Mouse (Mus musculus) ES-E14 (cell line): ENCODE measurements around the gene Sgms2. TPM values are rescaled to one million over a fixed set of nuclear protein-coding genes. Genes with fewer than 3 reads are reported as not detected.

Source experiments
- DNase-seq: peaks from one replicate; pipeline ENCODE4 v3.0.0-alpha.2; 2013; ENCODE audit warnings: low read depth, low spot score
- H3K27ac ChIP-seq: 2 replicates; pipeline ENCODE4 v1.5.1; 2012; ENCODE audit warnings: low read depth, mild to moderate bottlenecking, low read length, moderate library complexity, mixed read lengths; ENCODE audit not compliant: poor library complexity, insufficient read depth, severe bottlenecking
- H3K36me3 ChIP-seq: 2 replicates; pipeline ENCODE4 v1.6.1; 2012; ENCODE audit warnings: mild to moderate bottlenecking, low read length, moderate library complexity, mixed read lengths; ENCODE audit not compliant: control insufficient read depth, poor library complexity, insufficient read depth, severe bottlenecking
- H3K4me1 ChIP-seq, 2 experiments: fragments of 150-350 bp in 1 of 2; sonication (generic) in 1 of 2; 2 replicates each; pipeline ENCODE4 v1.6.1; 2012; ENCODE audit warnings: low read length in 2 of 2, mild to moderate bottlenecking in 1 of 2, mixed read lengths in 1 of 2; ENCODE audit not compliant: control insufficient read depth in 2 of 2, insufficient read depth in 2 of 2, poor library complexity in 1 of 2
- H3K4me3 ChIP-seq, 2 experiments: fragments of 150-350 bp in 1 of 2; sonication (generic) in 1 of 2; 2 replicates each; pipeline ENCODE4 v1.5.1; 2012; ENCODE audit warnings: low read length in 2 of 2, low read depth in 1 of 2, mild to moderate bottlenecking in 1 of 2, mixed read lengths in 1 of 2; ENCODE audit not compliant: insufficient read depth in 1 of 2, poor library complexity in 1 of 2, severe bottlenecking in 1 of 2
- H3K9ac ChIP-seq: 2 replicates; pipeline ENCODE4 v1.6.1; 2012; ENCODE audit warnings: low read depth, mild to moderate bottlenecking, low read length, mixed read lengths; ENCODE audit not compliant: poor library complexity, insufficient read depth, severe bottlenecking
- H3K9me3 ChIP-seq: fragments of 150-350 bp; sonication (generic); 2 replicates; pipeline ENCODE4 v1.6.1; 2012; ENCODE audit warnings: low read depth, mild to moderate bottlenecking, low read length; ENCODE audit not compliant: control insufficient read depth, insufficient read depth
- CHD2 ChIP-seq: IDR thresholded peaks from 2 replicates; pipeline ENCODE4 v1.6.1; 2014; ENCODE audit warnings: mild to moderate bottlenecking, low read depth, low read length, inconsistent platforms
- HCFC1 ChIP-seq: IDR thresholded peaks from 2 replicates; pipeline ENCODE4 v1.6.1; 2012; ENCODE audit warnings: low read length, inconsistent platforms, borderline replicate concordance; ENCODE audit not compliant: insufficient read depth
- MAFK ChIP-seq: IDR thresholded peaks from 2 replicates; pipeline ENCODE4 v1.6.1; 2014; ENCODE audit warnings: mild to moderate bottlenecking, low read depth, low read length, inconsistent platforms; ENCODE audit not compliant: insufficient read depth
- ZC3H11A ChIP-seq: IDR thresholded peaks from 2 replicates; pipeline ENCODE4 v1.6.1; 2012; ENCODE audit warnings: low read depth, mild to moderate bottlenecking, inconsistent platforms, low read length, borderline replicate concordance
- ZNF384 ChIP-seq: IDR thresholded peaks from 2 replicates; pipeline ENCODE4 v1.6.1; 2012; ENCODE audit warnings: low read depth, low read length, inconsistent platforms
- in situ Hi-C, 2 experiments: fragments of 600-800 bp; cut with MboI; formaldehyde crosslinking; loops; one replicate each; pipeline ENCODE4 v1.15.1; 2025; ENCODE audit warnings: low sequenced_read_pairs in 2 of 2, inconsistent platforms in 1 of 2; ENCODE audit not compliant: unreplicated experiment in 2 of 2
- total RNA-seq: library from RNA; depleted of rRNA; stranded (reverse); fragments of 300-350 nt; gene quantifications from 2 replicates; pipeline ENCODE4 v1.2.3, GENCODE M21; 2012

Gene Sgms2
- total RNA-seq, 1 experiment: 2.1 TPM

DNA sequence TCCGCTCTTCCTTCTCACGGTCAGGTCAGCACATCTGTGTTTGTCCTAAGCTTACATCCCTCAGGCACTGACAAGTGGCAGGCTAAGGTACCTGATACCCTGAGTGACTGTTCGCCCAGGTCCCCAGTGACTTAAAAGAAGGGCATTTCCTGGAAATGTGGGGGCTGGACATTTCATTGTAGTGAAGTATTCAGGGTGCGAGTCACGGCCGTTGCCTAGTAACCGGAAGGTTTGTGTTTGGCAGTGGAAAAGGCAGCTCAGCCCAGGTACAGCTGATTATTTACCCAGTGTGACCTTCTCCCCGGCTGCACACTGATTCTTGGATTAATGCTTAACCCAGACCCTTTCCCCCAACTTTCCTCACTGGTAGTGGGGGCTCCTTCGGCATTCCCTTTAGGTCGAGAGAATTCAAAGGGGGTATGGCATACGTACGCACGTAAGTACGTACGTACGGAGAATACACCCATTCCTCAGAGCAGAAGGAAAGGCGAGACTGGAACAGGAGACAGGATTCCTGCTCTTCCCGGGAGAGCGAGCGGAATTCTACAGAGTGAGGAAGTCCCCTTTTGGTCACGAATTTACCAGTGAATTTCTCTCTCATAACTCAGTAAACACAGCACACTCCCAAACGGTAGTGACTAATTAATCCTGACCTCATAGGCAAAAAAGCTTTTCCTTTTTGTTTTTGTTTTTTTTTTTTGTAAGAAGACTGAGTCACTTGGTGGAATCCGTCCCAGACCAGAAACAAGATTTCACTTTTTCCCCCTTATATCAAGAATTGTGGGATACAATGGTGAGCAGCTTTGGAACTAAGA lies 126.4 kb downstream of the Sgms2 start:
- no peak for DNase-seq
- no peak overlapping the region for H3K9ac ChIP-seq
- TF ChIP-seq MAFK (no peak), CHD2 (no peak), ZNF384 (no peak), ZC3H11A (no peak), HCFC1 (no peak)
- no peaks in the 10 kb centered on the region for H3K36me3 ChIP-seq
- H3K27ac ChIP-seq: no peak overlapping the region
- peaks cover 0 to 7% of the 10 kb centered on the region in 2 experiments; a peak in 2 of 4 replicates for H3K4me1 ChIP-seq
- peak overlapping the region in 1 of 2 experiments; percentile 17; a peak in 1 of 4 replicates for H3K4me3 ChIP-seq
- H3K9me3 ChIP-seq: no peaks in the 10 kb centered on the region
- in situ Hi-C loops: no loop called here

DNA sequence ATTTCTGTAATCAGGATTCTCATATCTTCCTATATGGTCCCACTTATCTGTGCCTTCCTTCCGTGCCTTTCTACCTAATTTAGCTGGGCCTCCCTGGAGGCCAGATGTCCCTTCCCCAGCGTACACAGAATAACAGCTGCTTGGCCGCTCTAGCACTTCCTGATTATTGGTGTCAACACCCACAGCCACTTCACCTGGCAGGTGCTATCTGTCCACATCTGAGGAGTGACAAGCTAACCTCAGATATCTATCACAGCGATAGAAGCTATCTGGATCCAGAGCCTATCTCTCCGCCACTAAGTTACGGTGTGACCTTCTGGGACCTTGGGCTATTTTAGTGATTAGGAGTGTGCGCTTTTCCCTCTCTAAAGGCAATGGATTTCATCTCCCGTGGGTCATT lies 127.0 kb downstream of the Sgms2 start:
- Histone ChIP-seq H3K9ac (no peak overlapping the region), H3K4me1 (peaks cover 0 to 1% of the 10 kb centered on the region in 2 experiments; a peak in 1 of 4 replicates), H3K9me3 (no peaks in the 10 kb centered on the region), H3K4me3 (no peak overlapping the region), H3K36me3 (no peaks in the 10 kb centered on the region), H3K27ac (no peak overlapping the region)
- no peak for DNase-seq
- in situ Hi-C loops: no loop called here
- TF ChIP-seq MAFK: no peak
- no peak for TF ChIP-seq HCFC1
- no peak for TF ChIP-seq ZNF384
- TF ChIP-seq CHD2: no peak
- no peak for TF ChIP-seq ZC3H11A

DNA sequence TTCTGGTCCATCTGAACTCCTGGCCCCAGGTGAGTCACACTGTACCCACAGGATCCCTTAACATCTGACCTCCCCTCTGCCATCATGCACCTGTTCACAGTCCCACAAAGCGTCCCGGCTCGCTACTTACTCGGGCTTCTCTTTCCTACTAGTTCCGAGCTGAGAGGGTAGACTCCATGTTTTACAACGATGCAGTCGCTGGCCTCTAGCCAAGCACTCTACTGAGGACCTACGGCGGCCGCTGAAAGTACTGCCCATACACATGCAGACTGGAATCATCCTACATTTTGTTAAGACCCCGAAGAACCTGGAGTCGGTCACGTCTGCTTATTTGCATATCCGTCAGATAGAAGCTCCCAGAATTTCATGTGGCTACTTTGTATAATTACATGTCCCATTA lies 127.6 kb downstream of the Sgms2 start:
- Histone ChIP-seq H3K4me3 (no peak overlapping the region), H3K27ac (no peak overlapping the region), H3K9me3 (no peaks in the 10 kb centered on the region), H3K36me3 (no peaks in the 10 kb centered on the region), H3K4me1 (0 out of 4 replicates have a peak, but pooled peaks cover 0 to 1% of the 10 kb centered on the region in 2 experiments), H3K9ac (no peak overlapping the region)
- TF ChIP-seq MAFK (no peak), ZC3H11A (no peak), HCFC1 (no peak), ZNF384 (no peak), CHD2 (no peak)
- DNase-seq: no peak
- in situ Hi-C loops: no loop called here

DNA sequence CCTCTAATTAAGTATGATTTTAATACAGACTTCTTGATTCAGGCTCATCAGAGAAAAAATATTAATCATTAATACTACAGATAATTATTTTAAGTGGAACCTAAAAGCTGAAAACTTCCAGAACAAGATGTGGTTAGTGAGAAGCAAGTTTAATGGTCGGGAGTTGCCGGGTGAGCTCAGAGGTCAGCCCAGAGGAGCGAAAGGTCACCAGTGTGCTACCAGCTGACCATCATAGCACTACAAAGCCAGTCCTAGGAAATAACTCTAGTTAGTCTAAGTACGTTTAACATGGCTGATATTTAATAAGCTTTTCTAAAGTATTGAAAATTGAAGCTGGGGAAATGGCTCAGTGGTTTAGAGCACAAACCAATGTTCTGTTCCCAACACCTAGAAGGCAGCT lies 129.3 kb downstream of the Sgms2 start:
- no peak overlapping the region for H3K4me3 ChIP-seq
- no peak overlapping the region for H3K9ac ChIP-seq
- no peak overlapping the region for H3K27ac ChIP-seq
- TF ChIP-seq ZC3H11A: no peak
- TF ChIP-seq ZNF384: no peak
- TF ChIP-seq MAFK: no peak
- no peak for TF ChIP-seq CHD2
- no peak for TF ChIP-seq HCFC1
- no peaks in the 10 kb centered on the region for H3K36me3 ChIP-seq
- no peaks in the 10 kb centered on the region for H3K9me3 ChIP-seq
- in situ Hi-C loops: no loop called here
- DNase-seq: no peak
- 0 out of 4 replicates have a peak, but pooled peaks cover 0 to 1% of the 10 kb centered on the region in 2 experiments for H3K4me1 ChIP-seq
